Mouse (Mus musculus) kidney, embryonic 14.5 days (tissue): Measurements from ENCODE around the gene Slc6a18. TPM values are rescaled to one million over a fixed set of nuclear protein-coding genes. Genes with fewer than 3 reads are reported as not detected.
"Not testable (repeated sequence)": the region's sequence is repeated elsewhere in the genome, so short reads cannot be mapped to it uniquely, and the experiment has no call there.

Experiments
- ATAC-seq: fragments of 200-750 bp; cut with Nextera tagmentation; 2 replicates; pipeline ENCODE4 v1.8.0; 2017; ENCODE audit warnings: moderate number of reproducible peaks, mild to moderate bottlenecking, moderate TSS enrichment, moderate library complexity; ENCODE audit not compliant: low FRiP score, low TSS enrichment
- H3K27ac ChIP-seq: fragments of 300-500 bp; sonication (generic); 2 replicates; pipeline ENCODE4 v1.5.1; 2014; ENCODE audit warnings: low read depth, mild to moderate bottlenecking, low read length, moderate library complexity, mixed read lengths
- H3K27me3 ChIP-seq: fragments of 300-500 bp; sonication (generic); 2 replicates; pipeline ENCODE4 v1.6.1; 2014; ENCODE audit warnings: mild to moderate bottlenecking, low read length; ENCODE audit not compliant: control insufficient read depth, insufficient read depth
- H3K36me3 ChIP-seq: fragments of 300-500 bp; sonication (generic); 2 replicates; pipeline ENCODE4 v1.6.1; 2014; ENCODE audit warnings: low read length, mixed read lengths; ENCODE audit not compliant: control insufficient read depth, insufficient read depth
- H3K4me1 ChIP-seq: fragments of 300-500 bp; sonication (generic); 2 replicates; pipeline ENCODE4 v1.6.1; 2014; ENCODE audit warnings: low read length, mixed read lengths; ENCODE audit not compliant: control insufficient read depth, insufficient read depth
- H3K4me2 ChIP-seq: fragments of 300-500 bp; sonication (generic); replicated peaks from 2 replicates; pipeline ENCODE4 v1.6.1; 2014; ENCODE audit warnings: low read depth, mild to moderate bottlenecking, low read length
- H3K4me3 ChIP-seq: fragments of 300-500 bp; sonication (generic); 2 replicates; pipeline ENCODE4 v1.5.1; 2014; ENCODE audit warnings: mild to moderate bottlenecking, low read length
- H3K9ac ChIP-seq: fragments of 300-500 bp; sonication (generic); 2 replicates; pipeline ENCODE4 v1.6.1; 2014; ENCODE audit warnings: low read depth, mild to moderate bottlenecking, low read length, moderate library complexity
- H3K9me3 ChIP-seq: fragments of 300-500 bp; sonication (generic); 2 replicates; pipeline ENCODE4 v1.6.1; 2016; ENCODE audit warnings: low read length; ENCODE audit not compliant: control insufficient read depth
- WGBS: fragments of 180-500 bp; shearing (Covaris S2); extraction: QIAGEN DNeasy Blood & Tissue Kit; methylation state at CpG from one replicate; pipeline ENCODE4 v1.1.7; 2014; 5-methylcytosine and 5-hydroxymethylcytosine counted together
- polyA plus RNA-seq: library from polyadenylated mRNA; unstranded; fragments of >200 nt; fragmentation: Nextera tagmentation; extraction: Ambion mirVana; gene quantifications from 2 replicates; pipeline ENCODE4 v1.2.1, GENCODE M21; 2014

The Slc6a18 gene
- polyA plus RNA-seq, 1 experiment from 2014 or later = 5.2 TPM

- no peaks in the 10 kb centered on the region for H3K27me3 ChIP-seq
- H3K4me1 ChIP-seq = no peaks in the 10 kb centered on the region
- no peak overlapping the region for H3K9ac ChIP-seq
- H3K9me3 ChIP-seq = no peaks in the 10 kb centered on the region
- 78% methylated on average over 5 of the region's 5 CpGs for WGBS
- no peak overlapping the region for H3K4me2 ChIP-seq
- no peak for ATAC-seq
- no peak overlapping the region for H3K4me3 ChIP-seq
- H3K27ac ChIP-seq = no peak overlapping the region
- H3K36me3 ChIP-seq = no peaks in the 10 kb centered on the region
Measured at GRCm38 (mm10) chr13:73711221-73711620, 33.4 kb upstream of the Slc6a18 start.

GRCm38 (mm10) chr13:73709491-73709890, 31.7 kb upstream of the Slc6a18 start:
- H3K36me3 ChIP-seq = no peaks in the 10 kb centered on the region
- H3K27me3 ChIP-seq = no peaks in the 10 kb centered on the region
- no peak overlapping the region for H3K27ac ChIP-seq
- no peak overlapping the region for H3K4me3 ChIP-seq
- H3K9me3 ChIP-seq = no peaks in the 10 kb centered on the region
- no peak for ATAC-seq
- no peak overlapping the region for H3K4me2 ChIP-seq
- WGBS = 51% methylated on average over 6 of the region's 6 CpGs
- no peaks in the 10 kb centered on the region for H3K4me1 ChIP-seq
- no peak overlapping the region for H3K9ac ChIP-seq

- Histone ChIP-seq H3K9me3 (no peaks in the 10 kb centered on the region), H3K36me3 (no peaks in the 10 kb centered on the region), H3K4me3 (no peak within 1 kb of the TSS), H3K27ac (no peak within 1 kb of the TSS), H3K27me3 (no peaks in the 10 kb centered on the region), H3K4me2 (no peak within 1 kb of the TSS), H3K9ac (no peak within 1 kb of the TSS), H3K4me1 (no peaks in the 10 kb centered on the region)
- ATAC-seq = no peak
- 89% methylated on average over 7 of the region's 7 CpGs for WGBS
Measured at GRCm38 (mm10) chr13:73704694-73705325, 27.0 kb upstream of the Slc6a18 start, which contains the start of gene Slc6a19. Gene Slc6a19 (minus strand): TSS chr13:73704865.

- not testable (repeated sequence) for H3K36me3 ChIP-seq, H3K27ac ChIP-seq, H3K4me3 ChIP-seq, H3K4me1 ChIP-seq, ATAC-seq, H3K27me3 ChIP-seq, H3K4me2 ChIP-seq, H3K9me3 ChIP-seq, H3K9ac ChIP-seq
- WGBS = 73% methylated on average over 4 of the region's 4 CpGs
Measured at GRCm38 (mm10) chr13:73703486-73703885, 25.7 kb upstream of the Slc6a18 start.

- H3K27me3 ChIP-seq = no peaks in the 10 kb centered on the region
- 86% methylated on average over 4 of the region's 4 CpGs for WGBS
- H3K27ac ChIP-seq = no peak overlapping the region
- ATAC-seq = no peak
- H3K9me3 ChIP-seq = no peaks in the 10 kb centered on the region
- no peak overlapping the region for H3K9ac ChIP-seq
- H3K4me1 ChIP-seq = no peaks in the 10 kb centered on the region
- no peak overlapping the region for H3K4me2 ChIP-seq
- H3K4me3 ChIP-seq = no peak overlapping the region
- no peaks in the 10 kb centered on the region for H3K36me3 ChIP-seq
Measured at GRCm38 (mm10) chr13:73702776-73703175, 25.0 kb upstream of the Slc6a18 start.

GRCm38 (mm10) chr13:73701161-73701883, 23.5 kb upstream of the Slc6a18 start:
- Histone ChIP-seq H3K4me3 (no peak overlapping the region), H3K36me3 (no peaks in the 10 kb centered on the region), H3K27me3 (no peaks in the 10 kb centered on the region), H3K9me3 (no peaks in the 10 kb centered on the region), H3K9ac (no peak overlapping the region), H3K27ac (no peak overlapping the region), H3K4me2 (no peak overlapping the region), H3K4me1 (no peaks in the 10 kb centered on the region)
- 78% methylated on average over 9 of the region's 9 CpGs for WGBS
- no peak for ATAC-seq

GRCm38 (mm10) chr13:73700554-73700953, 22.7 kb upstream of the Slc6a18 start:
- Histone ChIP-seq H3K4me1 (no peaks in the 10 kb centered on the region), H3K9ac (no peak overlapping the region), H3K4me2 (no peak overlapping the region), H3K27ac (no peak overlapping the region), H3K27me3 (no peaks in the 10 kb centered on the region), H3K4me3 (no peak overlapping the region), H3K9me3 (no peaks in the 10 kb centered on the region), H3K36me3 (no peaks in the 10 kb centered on the region)
- ATAC-seq = no peak
- 90% methylated on average over 12 of the region's 12 CpGs for WGBS

GRCm38 (mm10) chr13:73699714-73700113, 21.9 kb upstream of the Slc6a18 start:
- ATAC-seq = no peak
- WGBS = 92% methylated on average over 6 of the region's 6 CpGs
- Histone ChIP-seq H3K27me3 (no peaks in the 10 kb centered on the region), H3K9me3 (no peaks in the 10 kb centered on the region), H3K36me3 (no peaks in the 10 kb centered on the region), H3K4me3 (no peak overlapping the region), H3K27ac (no peak overlapping the region), H3K4me2 (no peak overlapping the region), H3K9ac (no peak overlapping the region), H3K4me1 (no peaks in the 10 kb centered on the region)

- Histone ChIP-seq H3K36me3 (no peaks in the 10 kb centered on the region), H3K27me3 (no peaks in the 10 kb centered on the region), H3K27ac (no peak overlapping the region), H3K4me3 (no peak overlapping the region), H3K9ac (no peak overlapping the region), H3K4me2 (no peak overlapping the region), H3K9me3 (no peaks in the 10 kb centered on the region), H3K4me1 (no peaks in the 10 kb centered on the region)
- no peak for ATAC-seq
- 87% methylated on average over 3 of the region's 3 CpGs for WGBS
Measured at GRCm38 (mm10) chr13:73696529-73696928, 18.7 kb upstream of the Slc6a18 start.
